Mouse (Mus musculus) gastrocnemius, adult 2 months (tissue): ENCODE measurements around the gene Hist1h2bf. TPM values are rescaled to one million over a fixed set of nuclear protein-coding genes. Genes with fewer than 3 reads are reported as not detected.
"Not testable (repeated sequence)": the region's sequence is repeated elsewhere in the genome, so short reads cannot be mapped to it uniquely, and the experiment has no call there.

Experiments
- DNase-seq: peaks from one replicate; pipeline ENCODE4 v3.0.0; 2022
- H3K27ac ChIP-seq: fragments of 200-600 bp; 2 replicates; pipeline ENCODE4 v1.8.1; 2022; ENCODE audit warnings: mild to moderate bottlenecking
- H3K4me3 ChIP-seq: fragments of 200-600 bp; 2 replicates; pipeline ENCODE4 v1.8.1; 2022; ENCODE audit warnings: mild to moderate bottlenecking, moderate library complexity
- CTCF ChIP-seq: fragments of 200-600 bp; IDR thresholded peaks from 2 replicates; pipeline ENCODE4 v1.8.1; 2022; ENCODE audit warnings: antibody characterized with exemption, mild to moderate bottlenecking, moderate library complexity
- intact Hi-C: fragments of 180-260 bp; cut with DNase I; formaldehyde crosslinking; loops from one replicate; pipeline ENCODE4 v1.15.1; 2025
- long read RNA-seq, 2 experiments: library from polyadenylated mRNA; stranded (forward); transcript quantifications; one replicate each; pipeline ENCODE4 v2.0.0; 2021
- total RNA-seq, 2 experiments: library from RNA; stranded (reverse); gene quantifications; 2 replicates each; pipeline ENCODE4 v1.2.3; 2021

Gene Hist1h2bf
- 1 to 10 TPM; 3.6 to 3.8 TPM for total RNA-seq
- long read RNA-seq, experiment 1, result 0 reads
- long read RNA-seq, experiment 2, result 0 reads

- intact Hi-C loops, result not testable (repeated sequence)
- H3K27ac ChIP-seq, result peak within 1 kb of the TSS; percentile 83
- peak; percentile 84 for DNase-seq
- peak within 1 kb of the TSS; percentile 70 for H3K4me3 ChIP-seq
Observed at GRCm38 (mm10) chr13:23573898-23574524, at the start of gene Hist1h2bf, which contains the start of gene Hist1h2ad. Gene Hist1h2bf, minus strand, starts transcription at chr13:23574196. Gene Hist1h2ad, plus strand, starts transcription at chr13:23574381.

GRCm38 (mm10) chr13:23622861-23623450 is 49.0 kb upstream of the Hist1h2bf start:
- peak overlapping the region; percentile 92 for H3K27ac ChIP-seq
- peak overlapping the region; percentile 89 for H3K4me3 ChIP-seq
- intact Hi-C loops, result loop anchor here (2.0 to 5.0 kb wide), 6 partner anchors 41 to 1581 kb away; partner anchors contain the start of genes Hist1h1a, Hist1h1c, Hist1h1t and Hist1h2ac
- TF ChIP-seq CTCF, result no peak
- no peak for DNase-seq

GRCm38 (mm10) chr13:23622175-23622671 is 48.2 kb upstream of the Hist1h2bf start, which contains the start of gene Hist1h1e:
Gene Hist1h1e, minus strand, starts transcription at chr13:23622558.
- intact Hi-C loops, result loop anchor here (2.0 to 5.0 kb wide), 6 partner anchors 40 to 1580 kb away; partner anchors contain the start of genes Hist1h1a, Hist1h1c, Hist1h1t and Hist1h2ac
- DNase-seq, result peak; percentile 95
- Histone ChIP-seq H3K4me3 (peak within 1 kb of the TSS; percentile 89), H3K27ac (peak within 1 kb of the TSS; percentile 92)

- peak overlapping the region; percentile 92 for H3K27ac ChIP-seq
- DNase-seq, result peak; percentile 69
- H3K4me3 ChIP-seq, result peak overlapping the region; percentile 89
- TF ChIP-seq CTCF, result no peak
- intact Hi-C loops, result loop anchor here (2.0 to 5.0 kb wide), 6 partner anchors 39 to 1579 kb away; partner anchors contain the start of genes Hist1h1a, Hist1h1c, Hist1h1t and Hist1h2ac
Observed at GRCm38 (mm10) chr13:23621532-23622174, 47.7 kb upstream of the Hist1h2bf start.

GRCm38 (mm10) chr13:23620733-23621531 is 46.9 kb upstream of the Hist1h2bf start, which contains the start of gene Hist1h2be:
Gene Hist1h2be, minus strand, starts transcription at chr13:23621124.
- intact Hi-C loops, result loop anchor here (5.0 kb wide), 5 partner anchors 39 to 1579 kb away; partner anchors contain the start of genes Hist1h1a, Hist1h1t, Hist1h2ac and Hist1h2ag
- peak within 1 kb of the TSS; percentile 92 for H3K27ac ChIP-seq
- no peak for TF ChIP-seq CTCF
- DNase-seq, result peak; percentile 62
- H3K4me3 ChIP-seq, result peak within 1 kb of the TSS; percentile 89

- DNase-seq, result no peak
- Histone ChIP-seq H3K4me3 (peak overlapping the region; percentile 89), H3K27ac (peak overlapping the region; percentile 92)
- intact Hi-C loops, result loop anchor here (5.0 kb wide), 5 partner anchors 38 to 1578 kb away; partner anchors contain the start of genes Hist1h1a, Hist1h1t, Hist1h2ac and Hist1h2ag
- no peak for TF ChIP-seq CTCF
Observed at GRCm38 (mm10) chr13:23620056-23620732, 46.2 kb upstream of the Hist1h2bf start.

GRCm38 (mm10) chr13:23611638-23612037 is 37.6 kb upstream of the Hist1h2bf start:
- Histone ChIP-seq H3K4me3 (no peak overlapping the region), H3K27ac (no peak overlapping the region)
- no peak for TF ChIP-seq CTCF
- intact Hi-C loops, result no loop called here
- DNase-seq, result no peak

GRCm38 (mm10) chr13:23610393-23610792 is 36.4 kb upstream of the Hist1h2bf start:
- intact Hi-C loops, result no loop called here
- DNase-seq, result no peak
- no peak overlapping the region for H3K4me3 ChIP-seq
- no peak overlapping the region for H3K27ac ChIP-seq
- no peak for TF ChIP-seq CTCF

GRCm38 (mm10) chr13:23609844-23610243 is 35.8 kb upstream of the Hist1h2bf start:
- TF ChIP-seq CTCF, result no peak
- intact Hi-C loops, result no loop called here
- no peak overlapping the region for H3K27ac ChIP-seq
- no peak for DNase-seq
- H3K4me3 ChIP-seq, result no peak overlapping the region

- intact Hi-C loops, result no loop called here
- Histone ChIP-seq H3K4me3 (no peak overlapping the region), H3K27ac (no peak overlapping the region)
- DNase-seq, result no peak
- no peak for TF ChIP-seq CTCF
Observed at GRCm38 (mm10) chr13:23609209-23609608, 35.2 kb upstream of the Hist1h2bf start.

GRCm38 (mm10) chr13:23605052-23605451 is 31.1 kb upstream of the Hist1h2bf start:
- Histone ChIP-seq H3K27ac (no peak overlapping the region), H3K4me3 (no peak overlapping the region)
- intact Hi-C loops, result no loop called here
- no peak for TF ChIP-seq CTCF
- no peak for DNase-seq
